Mouse (Mus musculus) megakaryocyte, embryonic 14.5 days (primary cell): Measurements from ENCODE around the gene Inpp5e.

ENCODE experiments used
- FLI1 ChIP-seq: IDR thresholded peaks from 2 replicates; pipeline ENCODE4 v1.6.1; 2012; ENCODE audit warnings: low read length, inconsistent platforms, mixed read lengths
- GATA1 ChIP-seq: IDR thresholded peaks from 3 replicates; pipeline ENCODE4 v1.6.1; 2012; ENCODE audit warnings: mixed read lengths, low read length, inconsistent platforms, borderline replicate concordance

DNA sequence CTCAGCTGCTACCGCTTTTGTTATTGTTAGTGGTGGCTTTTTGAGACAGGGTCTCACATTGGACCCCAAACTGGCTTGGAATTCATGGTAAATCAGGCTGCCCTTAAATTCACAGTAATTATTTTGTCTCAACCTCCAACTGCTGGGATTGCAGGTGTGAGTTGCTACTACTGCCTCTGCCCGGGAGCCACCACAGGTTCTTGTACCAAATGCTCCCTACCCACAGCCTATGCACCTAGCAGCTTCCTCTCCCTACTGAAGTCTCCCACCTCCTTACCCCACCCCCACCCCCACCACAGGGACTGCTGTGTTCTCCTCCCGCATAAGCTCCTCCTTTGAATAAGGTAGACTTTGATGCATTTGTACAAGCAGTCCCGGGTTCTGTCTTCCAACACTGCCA is 52.8 kb downstream of the Inpp5e start:
- TF ChIP-seq GATA1: no peak
- no peak for TF ChIP-seq FLI1
